Mouse (Mus musculus): ENCODE results near the gene Fam173a. TPM values are rescaled to one million over a fixed set of nuclear protein-coding genes. Genes with fewer than 3 reads are reported as not detected.

Fam173a gene
- polyA plus RNA-seq, 1 experiment from 2014 or later: 57.1 TPM

GRCm38 (mm10) chr17:25835816-25836215, 43.1 kb upstream of the Fam173a start:
- Histone ChIP-seq H3K27ac (ENCODE audit: low read length) (no peak overlapping the region), H3K9me3 (replicated peaks; ENCODE audit: control insufficient read depth, low read length) (no peaks in the 10 kb centered on the region), H3K4me1 (ENCODE audit: control insufficient read depth, low read depth, low read length) (peaks cover 60% of the 10 kb centered on the region), H3K9ac (ENCODE audit: low read depth, low read length) (no peak overlapping the region), H3K36me3 (ENCODE audit: control insufficient read depth, insufficient read depth) (peaks cover 27% of the 10 kb centered on the region), H3K27me3 (ENCODE audit: control insufficient read depth, insufficient read depth, low read depth, low read length) (no peaks in the 10 kb centered on the region), H3K4me2 (ENCODE audit: low read depth, low read length) (no peak overlapping the region), H3K4me3 (ENCODE audit: low read depth, low read length) (no peak overlapping the region)
- no peak for ATAC-seq (ENCODE audit: low read depth)
- WGBS (ENCODE audit: insufficient replicate concordance): 83% methylated on average over 16 of the region's 16 CpGs

DNA sequence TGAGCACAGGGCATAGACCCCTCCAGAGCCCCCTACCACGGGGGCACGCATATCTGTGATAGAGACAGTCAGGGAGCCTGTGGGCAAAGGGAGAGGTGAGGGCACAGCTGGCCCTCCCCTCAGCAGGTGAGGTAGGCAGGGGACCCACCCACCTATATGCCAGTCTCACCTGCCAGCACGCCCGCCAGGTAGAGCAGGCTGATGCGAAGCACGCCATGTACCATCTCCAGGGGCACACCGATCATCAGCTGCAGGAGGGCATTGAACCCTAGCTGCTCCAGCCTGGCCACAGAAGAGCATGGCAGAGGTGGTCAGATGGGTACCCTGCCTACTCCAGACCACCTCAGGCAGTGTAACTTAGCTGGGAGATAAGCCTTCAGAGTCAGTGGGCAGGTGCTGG, 42.6 kb upstream of the Fam173a start:
- H3K36me3 ChIP-seq (ENCODE audit: control insufficient read depth, insufficient read depth): peaks cover 27% of the 10 kb centered on the region
- H3K4me2 ChIP-seq (ENCODE audit: low read depth, low read length): no peak overlapping the region; the same call in 1 of the 2 replicates
- WGBS (ENCODE audit: insufficient replicate concordance): 87% methylated on average over 7 of the region's 7 CpGs
- no peak overlapping the region for H3K27ac ChIP-seq (ENCODE audit: low read length)
- ATAC-seq (ENCODE audit: low read depth): no peak
- H3K9ac ChIP-seq (ENCODE audit: low read depth, low read length): no peak overlapping the region
- H3K4me1 ChIP-seq (ENCODE audit: control insufficient read depth, low read depth, low read length): peaks cover 64% of the 10 kb centered on the region
- H3K4me3 ChIP-seq (ENCODE audit: low read depth, low read length): no peak overlapping the region
- no peaks in the 10 kb centered on the region for H3K27me3 ChIP-seq (ENCODE audit: control insufficient read depth, insufficient read depth, low read depth, low read length)
- no peaks in the 10 kb centered on the region for H3K9me3 ChIP-seq (replicated peaks; ENCODE audit: control insufficient read depth, low read length)

- Histone ChIP-seq H3K27me3 (ENCODE audit: control insufficient read depth, insufficient read depth, low read depth, low read length) (no peaks in the 10 kb centered on the region), H3K4me1 (ENCODE audit: control insufficient read depth, low read depth, low read length) (peaks cover 68% of the 10 kb centered on the region), H3K9ac (ENCODE audit: low read depth, low read length) (peak overlapping the region; percentile 91), H3K9me3 (replicated peaks; ENCODE audit: control insufficient read depth, low read length) (no peaks in the 10 kb centered on the region), H3K4me2 (ENCODE audit: low read depth, low read length) (peak overlapping the region; percentile 99), H3K27ac (ENCODE audit: low read length) (no peak overlapping the region), H3K4me3 (ENCODE audit: low read depth, low read length) (peak overlapping the region; percentile 92), H3K36me3 (ENCODE audit: control insufficient read depth, insufficient read depth) (peaks cover 24% of the 10 kb centered on the region)
- WGBS (ENCODE audit: insufficient replicate concordance): 75% methylated on average over 12 of the region's 12 CpGs
- ATAC-seq (ENCODE audit: low read depth): no peak
Observed at GRCm38 (mm10) chr17:25834595-25835222, 42.0 kb upstream of the Fam173a start.

DNA sequence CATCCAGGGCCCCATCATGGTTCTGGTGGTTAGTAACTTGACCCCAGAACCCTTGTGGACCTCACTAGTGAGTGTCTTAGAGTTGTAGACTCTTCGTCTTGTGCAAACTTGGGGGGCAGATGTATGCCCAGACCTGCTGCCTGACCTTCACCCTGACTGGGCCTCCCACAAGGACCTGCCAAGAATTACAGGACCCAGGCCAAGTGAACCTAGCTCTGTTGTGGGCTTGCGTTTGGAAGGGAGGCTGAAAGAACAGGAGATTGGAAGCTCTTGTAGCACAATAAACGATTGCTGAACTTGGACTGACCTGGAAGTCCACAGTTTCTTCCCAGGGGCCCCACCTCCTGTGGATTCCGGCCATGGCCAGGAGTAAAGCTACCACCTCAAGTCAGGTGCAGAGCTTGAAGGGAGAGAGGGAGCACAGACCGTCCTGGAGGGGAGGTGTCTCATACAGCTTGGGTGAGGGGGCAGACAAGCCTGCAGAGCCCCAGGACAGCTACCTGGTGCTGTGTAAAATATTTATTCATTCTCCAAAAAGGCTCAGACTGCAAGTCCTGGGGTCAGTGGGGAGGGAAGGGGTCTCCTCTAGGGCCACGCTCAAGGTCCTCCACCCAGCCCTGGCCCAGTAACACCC, 41.4 kb upstream of the Fam173a start:
- H3K36me3 ChIP-seq (ENCODE audit: control insufficient read depth, insufficient read depth): peaks cover 18% of the 10 kb centered on the region
- H3K4me3 ChIP-seq (ENCODE audit: low read depth, low read length): peak overlapping the region; percentile 92
- WGBS (ENCODE audit: insufficient replicate concordance): 31% methylated on average over 6 of the region's 6 CpGs
- peak overlapping the region; percentile 97 for H3K27ac ChIP-seq (ENCODE audit: low read length)
- ATAC-seq (ENCODE audit: low read depth): no peak
- no peaks in the 10 kb centered on the region for H3K27me3 ChIP-seq (ENCODE audit: control insufficient read depth, insufficient read depth, low read depth, low read length)
- H3K4me1 ChIP-seq (ENCODE audit: control insufficient read depth, low read depth, low read length): peaks cover 73% of the 10 kb centered on the region
- H3K9ac ChIP-seq (ENCODE audit: low read depth, low read length): peak overlapping the region; percentile 91
- peak overlapping the region; percentile 99 for H3K4me2 ChIP-seq (ENCODE audit: low read depth, low read length)
- H3K9me3 ChIP-seq (replicated peaks; ENCODE audit: control insufficient read depth, low read length): no peaks in the 10 kb centered on the region

DNA sequence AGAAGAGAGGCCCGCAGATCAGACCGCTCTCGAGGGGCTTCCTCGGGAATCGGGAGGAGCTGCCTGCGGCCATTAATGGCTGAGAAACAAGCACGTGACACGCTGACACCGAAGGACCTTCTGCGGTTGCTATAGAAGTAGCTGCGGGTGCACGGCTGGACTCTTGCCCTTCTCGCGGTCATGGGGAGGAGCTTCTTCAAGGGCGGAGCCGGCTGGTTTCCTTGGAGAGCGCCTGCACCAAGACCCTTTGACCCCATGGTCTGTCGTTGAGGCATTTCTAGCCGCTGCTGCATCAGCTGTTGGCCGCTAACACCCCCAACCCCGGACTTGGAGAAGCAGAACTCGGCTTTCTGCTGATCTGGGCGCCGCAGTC, 40.6 kb upstream of the Fam173a start, which contains the start of gene Stub1:
TSS of gene Stub1 (minus strand) at position 114 of the 373 bp plus-strand sequence.
- Histone ChIP-seq H3K4me1 (ENCODE audit: control insufficient read depth, low read depth, low read length) (peaks cover 77% of the 10 kb centered on the region), H3K27me3 (ENCODE audit: control insufficient read depth, insufficient read depth, low read depth, low read length) (no peaks in the 10 kb centered on the region), H3K4me3 (ENCODE audit: low read depth, low read length) (peak within 1 kb of the TSS; percentile 92), H3K9me3 (replicated peaks; ENCODE audit: control insufficient read depth, low read length) (no peaks in the 10 kb centered on the region), H3K4me2 (ENCODE audit: low read depth, low read length) (peak within 1 kb of the TSS; percentile 99), H3K36me3 (ENCODE audit: control insufficient read depth, insufficient read depth) (peaks cover 16% of the 10 kb centered on the region), H3K27ac (ENCODE audit: low read length) (peak within 1 kb of the TSS; percentile 97), H3K9ac (ENCODE audit: low read depth, low read length) (peak within 1 kb of the TSS; percentile 91)
- ATAC-seq (ENCODE audit: low read depth): peak; percentile 64
- under 1% methylated on average over 24 of the region's 24 CpGs for WGBS (ENCODE audit: insufficient replicate concordance)

- peak; percentile 91 for ATAC-seq (ENCODE audit: low read depth)
- peak overlapping the region; percentile 97 for H3K27ac ChIP-seq (ENCODE audit: low read length)
- peak overlapping the region; percentile 91 for H3K9ac ChIP-seq (ENCODE audit: low read depth, low read length)
- peaks cover 14% of the 10 kb centered on the region for H3K36me3 ChIP-seq (ENCODE audit: control insufficient read depth, insufficient read depth)
- peaks cover 80% of the 10 kb centered on the region for H3K4me1 ChIP-seq (ENCODE audit: control insufficient read depth, low read depth, low read length)
- H3K9me3 ChIP-seq (replicated peaks; ENCODE audit: control insufficient read depth, low read length): no peaks in the 10 kb centered on the region
- WGBS (ENCODE audit: insufficient replicate concordance): under 1% methylated on average over 71 of the region's 77 CpGs
- peak overlapping the region; percentile 92 for H3K4me3 ChIP-seq (ENCODE audit: low read depth, low read length)
- no peaks in the 10 kb centered on the region for H3K27me3 ChIP-seq (ENCODE audit: control insufficient read depth, insufficient read depth, low read depth, low read length)
- peak overlapping the region; percentile 99 for H3K4me2 ChIP-seq (ENCODE audit: low read depth, low read length)
Observed at GRCm38 (mm10) chr17:25832436-25833290, 40.0 kb upstream of the Fam173a start.

GRCm38 (mm10) chr17:25831451-25832281, 39.0 kb upstream of the Fam173a start:
- peaks cover 71% of the 10 kb centered on the region for H3K4me1 ChIP-seq (ENCODE audit: control insufficient read depth, low read depth, low read length)
- H3K4me3 ChIP-seq (ENCODE audit: low read depth, low read length): peak overlapping the region; percentile 92
- H3K36me3 ChIP-seq (ENCODE audit: control insufficient read depth, insufficient read depth): peaks cover 14% of the 10 kb centered on the region
- WGBS (ENCODE audit: insufficient replicate concordance): 41% methylated on average over 21 of the region's 21 CpGs
- no peaks in the 10 kb centered on the region for H3K27me3 ChIP-seq (ENCODE audit: control insufficient read depth, insufficient read depth, low read depth, low read length)
- no peaks in the 10 kb centered on the region for H3K9me3 ChIP-seq (replicated peaks; ENCODE audit: control insufficient read depth, low read length)
- H3K27ac ChIP-seq (ENCODE audit: low read length): peak overlapping the region; percentile 97
- peak overlapping the region; percentile 99 for H3K4me2 ChIP-seq (ENCODE audit: low read depth, low read length)
- no peak for ATAC-seq (ENCODE audit: low read depth)
- peak overlapping the region; percentile 79 for H3K9ac ChIP-seq (ENCODE audit: low read depth, low read length)

- H3K9ac ChIP-seq (ENCODE audit: low read depth, low read length): no peak overlapping the region; the same call in 1 of the 2 replicates
- peaks cover 63% of the 10 kb centered on the region for H3K4me1 ChIP-seq (ENCODE audit: control insufficient read depth, low read depth, low read length)
- no peaks in the 10 kb centered on the region for H3K9me3 ChIP-seq (replicated peaks; ENCODE audit: control insufficient read depth, low read length)
- no peak for ATAC-seq (ENCODE audit: low read depth)
- H3K27me3 ChIP-seq (ENCODE audit: control insufficient read depth, insufficient read depth, low read depth, low read length): no peaks in the 10 kb centered on the region
- H3K27ac ChIP-seq (ENCODE audit: low read length): no peak overlapping the region
- peaks cover 14% of the 10 kb centered on the region for H3K36me3 ChIP-seq (ENCODE audit: control insufficient read depth, insufficient read depth)
- H3K4me3 ChIP-seq (ENCODE audit: low read depth, low read length): no peak overlapping the region
- 0 out of 2 replicates have a peak overlapping the region, but pooled peaks have one; percentile 99 for H3K4me2 ChIP-seq (ENCODE audit: low read depth, low read length)
- WGBS (ENCODE audit: insufficient replicate concordance): 78% methylated on average over 14 of the region's 14 CpGs
Observed at GRCm38 (mm10) chr17:25830806-25831431, 38.2 kb upstream of the Fam173a start.

Measured in liver, embryonic 16.5 days (tissue).